Mouse (Mus musculus): ENCODE data around the gene Mecom.

Gene Mecom

DNA sequence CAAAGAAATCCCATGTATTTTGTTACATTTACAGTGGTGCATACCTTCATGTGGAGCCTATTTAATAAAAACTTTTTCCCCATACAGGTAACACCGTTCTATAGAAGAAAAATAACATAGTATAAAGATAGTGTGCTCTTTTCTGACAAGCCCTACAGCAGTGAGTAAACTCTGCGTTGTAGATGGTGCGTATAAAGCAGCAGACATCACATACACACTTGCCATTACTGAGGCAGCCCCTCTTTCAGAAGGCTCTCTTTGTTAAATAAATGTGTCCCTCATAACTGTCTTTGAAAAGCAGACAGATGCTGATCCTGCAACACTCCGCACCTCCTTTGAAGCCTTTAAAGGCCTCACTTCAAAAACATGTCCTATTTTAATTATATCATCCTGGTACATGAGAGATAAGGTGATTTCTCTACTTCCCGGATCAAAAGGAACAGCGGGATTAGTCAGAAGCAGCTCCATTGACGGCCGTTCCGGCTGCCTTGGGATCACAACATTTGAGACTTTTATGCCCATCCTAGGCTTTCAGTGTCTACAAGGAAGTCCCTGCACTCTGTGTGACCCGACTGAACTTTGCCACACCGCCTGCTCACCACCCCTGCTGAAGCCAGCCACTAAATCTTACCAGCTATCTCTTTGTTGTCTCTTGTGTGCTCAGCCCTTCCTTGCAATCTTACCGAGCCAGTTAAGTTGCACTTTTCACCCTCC is 355.4 kb downstream of the Mecom start:
- no peak for DNase-seq

DNA sequence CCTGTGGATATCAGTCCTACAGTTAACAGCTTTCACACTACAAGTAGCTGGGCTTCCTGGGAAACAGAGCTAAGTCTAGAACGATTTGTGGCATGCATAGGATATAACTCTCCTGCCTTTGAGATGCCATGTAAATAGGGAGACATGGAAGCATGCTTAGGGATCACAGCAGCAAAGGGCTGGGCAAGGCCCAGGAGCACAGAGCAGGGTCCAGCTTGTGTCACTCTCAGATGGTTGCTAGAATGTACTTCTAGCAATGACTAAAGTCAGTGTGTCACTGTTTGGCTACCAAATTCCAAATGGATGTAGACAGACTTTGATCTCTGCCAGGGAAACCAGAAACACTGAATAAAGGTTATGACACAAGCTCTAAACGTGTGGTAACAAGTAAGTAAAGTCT is 358.5 kb downstream of the Mecom start:
- no peak for DNase-seq

DNA sequence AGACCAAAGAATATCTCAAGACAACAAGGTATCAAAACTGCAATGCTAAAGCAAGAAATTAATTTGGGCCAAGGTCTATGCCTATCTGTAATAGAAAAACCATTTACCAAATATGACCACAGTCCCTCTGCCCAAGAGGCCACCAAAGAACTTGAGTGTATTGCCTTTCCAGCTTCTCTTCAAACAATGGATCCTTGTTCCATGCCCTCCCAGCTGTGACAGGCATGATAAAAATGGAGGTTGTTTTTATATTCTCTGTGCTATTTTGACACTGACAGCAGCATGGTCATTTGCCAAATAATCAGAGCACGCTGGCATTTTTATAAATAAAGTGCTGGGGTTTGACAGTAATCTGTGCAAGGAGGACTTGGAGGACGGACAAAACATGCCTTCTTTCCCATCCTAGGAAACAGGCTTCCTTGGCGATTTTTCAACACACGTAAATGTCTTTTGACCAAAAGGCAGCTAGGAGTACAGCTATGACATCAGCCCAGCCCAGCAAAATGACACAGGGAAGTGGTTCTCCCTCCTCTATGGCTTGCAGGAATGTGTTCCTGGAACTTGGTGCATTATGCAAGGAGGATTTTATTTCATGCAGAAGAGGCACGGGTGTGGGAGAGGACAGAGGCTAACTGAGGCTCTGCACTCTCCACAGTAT is 359.9 kb downstream of the Mecom start:
- peak in 1 of 2 experiments; percentile 24 for DNase-seq

DNA sequence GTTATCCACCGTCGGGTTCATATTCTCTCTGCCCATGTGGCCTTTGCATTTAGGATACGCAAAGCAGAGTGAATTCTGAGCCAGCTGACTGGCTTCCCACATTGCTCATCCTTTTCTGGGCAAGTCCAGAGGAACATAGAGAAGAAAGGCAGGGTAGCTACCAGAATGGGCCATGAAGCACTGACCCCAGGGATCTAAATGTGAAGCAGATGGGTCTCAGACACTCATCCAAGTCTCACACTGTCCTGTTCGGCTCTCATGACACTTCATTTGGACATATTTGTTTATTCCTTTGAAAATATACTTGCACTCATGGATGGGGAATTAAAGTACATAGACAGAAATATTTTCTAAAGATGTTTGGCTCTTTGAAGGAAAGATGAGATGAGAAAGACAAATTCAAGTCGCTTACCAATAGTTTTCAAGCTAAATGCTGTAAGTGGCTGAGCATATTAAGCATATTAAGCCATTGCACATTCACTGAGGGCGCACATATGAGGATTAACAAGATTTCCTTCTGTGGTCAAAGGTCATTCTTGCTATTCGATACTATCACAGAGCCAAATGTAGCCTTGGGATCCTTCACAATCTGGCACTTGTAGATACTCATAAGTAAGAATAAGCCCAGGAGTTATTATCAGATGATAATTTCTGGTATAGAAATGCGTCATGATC is 365.9 kb downstream of the Mecom start:
- DNase-seq, result no peak

DNA sequence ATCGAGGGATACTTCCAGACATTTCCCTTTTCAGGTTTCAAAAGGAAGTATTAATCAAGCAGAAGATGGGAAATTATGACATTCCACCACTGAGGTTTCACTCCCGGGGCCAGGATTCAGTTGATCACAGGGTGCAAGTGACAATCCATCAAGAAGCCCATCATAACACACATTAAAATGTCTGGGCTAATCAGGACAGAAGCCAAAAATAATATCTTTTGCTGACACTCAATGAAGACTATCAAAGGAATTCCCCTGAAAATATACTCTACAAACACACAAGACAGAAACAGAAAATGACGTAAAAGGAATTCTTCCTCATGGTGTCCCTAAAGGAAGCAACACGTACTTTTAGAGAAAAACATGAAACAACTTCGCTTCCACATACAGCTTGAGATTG is 371.2 kb downstream of the Mecom start:
- no peak for DNase-seq

DNA sequence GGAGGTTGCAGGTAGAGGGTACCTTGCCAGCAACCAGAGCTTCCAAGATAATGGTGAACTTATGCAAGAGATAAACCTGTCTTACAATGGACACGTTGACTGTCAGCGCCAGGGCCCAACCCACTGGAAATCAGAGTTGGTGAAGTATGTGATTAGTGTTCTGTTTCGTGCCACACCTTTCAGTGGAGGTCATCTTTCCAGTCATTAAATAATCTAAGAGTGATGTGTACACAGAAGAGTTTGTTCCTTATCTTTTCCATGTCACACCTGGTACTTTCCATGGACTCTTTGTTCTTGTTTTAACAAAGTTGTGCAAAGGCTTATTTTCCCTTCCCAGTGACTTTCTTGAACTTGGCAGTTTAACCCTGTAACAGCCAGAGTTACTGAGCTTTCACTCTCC is 374.0 kb downstream of the Mecom start:
- no peak for DNase-seq

DNA sequence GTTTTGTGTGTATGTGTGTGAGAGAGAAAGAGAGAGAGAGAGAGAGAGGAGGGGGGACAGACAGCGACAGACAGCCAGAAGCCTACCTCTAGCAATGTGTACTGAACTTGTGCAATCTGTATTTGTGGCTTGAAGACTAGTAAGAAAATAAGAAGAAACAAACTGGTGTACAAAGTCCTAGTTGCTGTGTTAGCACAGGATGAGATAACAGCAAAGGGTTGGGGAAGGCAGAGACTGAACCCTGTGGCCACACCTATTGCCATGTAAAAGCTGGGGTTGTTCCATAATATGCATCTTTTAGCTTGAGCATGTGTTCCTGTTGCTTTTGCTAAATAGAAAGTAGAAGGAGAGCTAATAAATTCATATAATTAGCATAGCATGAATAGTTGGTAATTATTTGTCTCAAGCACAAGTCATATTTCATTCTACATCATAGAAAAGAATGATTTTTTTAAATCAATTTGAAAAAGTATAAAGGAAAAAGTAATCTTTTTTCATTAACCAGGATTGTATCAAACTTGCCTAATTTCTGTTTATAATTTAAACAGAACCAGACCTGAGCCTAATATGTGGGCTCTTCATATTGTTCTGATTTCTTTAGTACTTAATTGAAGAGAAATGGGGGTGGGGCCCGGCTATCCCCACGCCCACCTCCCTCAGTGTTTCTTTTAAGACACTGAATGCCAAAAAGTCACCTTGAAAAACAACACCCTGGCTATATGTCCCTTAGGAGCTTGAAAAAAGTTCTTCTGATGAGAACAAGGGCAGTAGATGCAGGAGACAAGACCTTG is 379.2 kb downstream of the Mecom start:
- no peak for DNase-seq

DNA sequence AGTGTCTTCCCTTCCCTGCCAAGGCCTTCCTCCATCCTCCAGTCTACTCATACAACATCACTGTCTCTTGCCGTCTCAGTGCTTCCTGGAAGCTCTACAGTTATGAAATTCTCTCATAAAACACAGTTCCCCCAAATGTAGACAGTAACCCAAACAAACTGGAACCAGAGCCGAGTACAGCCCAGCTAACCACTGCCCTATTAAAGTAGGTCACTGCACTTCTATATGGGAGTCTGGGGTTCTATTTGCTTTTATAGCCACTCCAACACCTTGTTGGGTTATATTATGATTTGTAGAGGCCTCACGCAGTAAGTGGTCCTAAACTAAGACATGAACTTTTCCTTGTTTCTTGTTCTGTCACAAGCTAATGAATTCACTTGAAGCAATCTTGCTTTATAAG is 380.8 kb downstream of the Mecom start:
- no peak for DNase-seq

DNA sequence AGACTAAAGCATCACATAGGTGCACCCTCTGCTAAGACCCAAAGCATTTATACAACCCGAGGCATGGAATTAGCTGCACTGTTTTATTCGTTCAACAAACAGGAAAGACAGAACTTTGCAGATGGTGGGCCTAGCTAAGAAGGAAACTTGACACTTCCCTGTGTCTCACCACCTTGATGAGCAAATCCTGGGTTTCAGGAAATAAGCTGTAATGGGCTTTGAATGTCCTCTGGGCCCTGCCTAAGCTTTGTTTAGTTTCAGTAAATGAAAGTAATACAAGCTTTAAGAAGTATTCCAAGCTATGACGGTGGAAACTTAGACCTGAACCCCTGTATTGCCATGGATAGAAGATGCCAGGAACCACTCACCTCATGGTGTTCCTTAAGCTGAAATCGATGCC is 383.0 kb downstream of the Mecom start:
- no peak for DNase-seq

DNA sequence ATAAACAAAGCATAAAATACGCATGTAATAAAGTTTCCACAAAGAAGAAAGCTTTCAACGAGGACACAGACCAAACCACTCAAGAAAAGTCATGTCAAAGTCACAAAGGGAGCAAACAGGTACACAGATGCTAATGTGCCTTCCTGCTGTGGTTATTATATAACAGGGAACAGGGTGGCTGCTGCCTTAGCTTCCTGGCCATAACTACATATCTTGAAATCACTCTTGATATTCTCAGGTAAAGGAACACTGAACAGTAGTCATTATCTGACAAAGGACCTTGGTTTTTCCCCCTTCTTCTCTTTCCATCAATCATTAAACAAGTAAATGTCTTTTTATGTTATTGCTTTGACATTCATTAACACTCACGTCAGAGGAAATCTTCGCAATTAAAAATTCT is 384.4 kb downstream of the Mecom start:
- no peak for DNase-seq

DNA sequence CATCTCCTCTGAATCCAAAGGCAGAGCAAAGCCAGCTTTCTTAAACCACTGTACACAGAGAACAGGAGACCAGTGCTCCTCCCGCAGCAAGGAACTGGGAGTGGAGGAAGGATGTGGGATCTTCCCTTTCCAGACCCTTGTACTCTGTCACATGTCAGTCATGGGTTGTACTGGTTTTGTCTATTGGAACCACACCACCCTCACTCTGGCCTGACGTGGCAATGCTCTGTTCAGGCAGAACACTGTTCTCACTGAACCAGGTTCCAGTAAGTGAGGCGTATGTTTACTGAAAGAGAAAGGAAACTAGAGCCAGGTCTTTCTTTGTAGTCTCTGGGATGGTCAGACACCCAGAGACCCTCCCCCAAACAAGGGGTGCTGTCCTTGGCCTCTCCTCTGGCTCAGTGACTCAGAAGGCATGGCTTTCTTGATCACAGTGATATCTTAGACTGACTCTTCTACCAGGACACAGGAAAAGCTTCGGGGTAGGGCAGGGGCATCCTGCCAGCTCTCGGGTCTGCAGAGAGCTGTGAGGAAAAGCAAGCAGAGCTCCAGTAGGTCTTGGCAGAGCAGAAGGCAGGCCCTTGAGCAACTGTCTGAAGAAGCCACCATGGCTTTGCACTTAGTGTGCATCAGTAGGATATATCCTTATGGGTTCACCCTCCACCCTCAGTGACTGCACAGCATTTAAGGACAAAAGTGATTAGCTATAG is 386.7 kb downstream of the Mecom start:
- DNase-seq, result peak in 1 of 2 experiments; percentile 20

DNA sequence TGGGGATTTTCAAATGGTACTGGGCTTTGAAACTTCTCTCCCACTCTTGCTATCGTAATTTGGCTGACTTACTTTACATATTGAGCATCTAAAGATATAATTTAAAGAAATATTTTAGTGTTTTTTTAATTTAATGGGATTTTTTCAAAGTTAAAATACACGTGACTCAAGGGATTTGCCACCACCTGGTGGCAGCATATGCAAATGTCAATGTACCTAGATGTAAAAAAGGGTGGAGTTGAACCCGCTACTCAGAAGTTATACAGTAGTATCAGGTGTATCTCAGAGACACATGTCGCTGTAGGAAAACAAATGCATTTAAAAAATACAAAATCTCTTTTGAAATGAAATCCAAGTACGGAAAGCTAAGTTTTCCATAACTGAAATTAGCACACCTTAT is 387.5 kb downstream of the Mecom start:
- DNase-seq, result no peak

DNA sequence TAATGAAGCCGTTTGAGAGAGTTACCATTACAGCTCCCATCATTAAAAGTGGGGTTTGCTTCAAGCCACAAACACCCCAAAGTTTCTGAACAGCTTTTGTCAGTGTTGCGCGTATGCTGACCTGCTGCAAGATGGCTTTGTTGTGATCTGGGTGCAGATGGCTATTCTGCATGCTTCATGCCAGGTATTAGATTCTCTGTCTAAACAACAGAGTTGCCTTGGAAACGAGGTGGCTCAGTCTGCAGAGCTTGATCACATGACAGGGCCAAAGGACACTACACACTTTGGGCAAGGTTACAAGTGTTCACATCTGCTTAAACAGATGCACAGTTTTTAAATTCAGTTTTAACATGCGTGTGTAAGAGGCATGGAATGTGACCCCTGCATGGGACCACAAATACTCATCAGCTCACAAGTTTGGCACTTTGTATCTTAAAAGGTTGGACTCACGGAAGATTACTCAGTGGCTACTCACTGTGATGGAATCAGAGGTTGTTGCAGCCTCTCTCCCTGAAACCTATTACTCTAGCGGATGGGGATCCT is 390.6 kb downstream of the Mecom start:
- DNase-seq, result no peak

DNA sequence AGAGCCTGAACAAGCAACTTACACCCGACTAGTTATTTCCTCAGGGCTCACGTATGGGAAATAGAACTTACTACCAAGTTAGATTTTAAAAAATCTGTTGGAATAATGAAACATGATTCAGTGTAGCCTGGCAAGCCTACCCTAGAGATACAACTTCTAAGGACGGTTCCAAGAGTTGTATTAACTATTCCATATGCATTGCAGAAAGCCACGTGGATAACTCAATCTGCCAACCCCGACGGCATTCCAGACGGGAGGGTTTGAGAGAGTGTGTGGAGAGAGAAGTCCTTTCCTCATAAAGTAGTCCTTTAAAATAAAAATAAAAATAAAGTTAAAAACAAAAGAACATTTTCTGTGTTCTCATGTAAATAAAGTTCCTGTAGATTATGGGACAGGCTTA is 393.4 kb downstream of the Mecom start:
- no peak for DNase-seq

DNA sequence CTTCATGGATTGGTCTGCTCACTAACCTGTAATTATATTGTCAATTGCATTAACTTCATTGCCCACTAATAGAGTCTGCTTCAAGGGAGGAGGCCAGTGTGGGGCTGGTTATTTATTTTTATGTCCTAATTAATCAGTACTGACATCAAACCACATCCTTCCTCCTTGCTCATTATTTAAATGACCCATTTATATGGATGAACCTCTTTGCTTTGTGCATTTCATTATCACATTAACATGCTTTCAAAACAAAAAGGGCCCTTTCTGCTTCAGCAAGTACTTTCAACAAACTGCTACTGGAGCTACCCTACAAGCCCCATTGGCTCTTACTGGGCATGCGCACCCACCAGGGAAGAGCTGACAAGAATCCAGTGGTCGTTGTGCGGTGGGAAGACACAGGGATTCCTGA is 393.9 kb downstream of the Mecom start:
- no peak for DNase-seq

DNA sequence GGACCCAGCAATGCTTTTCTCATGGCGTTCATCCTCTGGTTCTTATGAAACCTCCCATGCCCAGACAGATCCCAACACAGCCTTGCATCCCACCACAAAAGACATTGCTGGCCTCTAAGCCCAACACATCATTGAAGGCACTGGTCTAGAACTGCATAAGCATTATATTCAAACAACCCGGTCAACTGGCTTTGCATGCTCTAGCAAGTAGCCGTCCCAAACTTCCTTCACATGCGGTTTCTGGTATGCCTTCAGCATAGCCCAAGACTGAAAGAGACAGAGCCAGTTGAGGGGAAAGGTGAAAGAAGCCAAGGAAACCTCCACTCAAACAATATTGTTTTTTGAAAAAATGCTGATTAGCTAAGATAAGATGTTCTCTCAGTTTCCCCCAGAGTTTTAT is 397.7 kb downstream of the Mecom start:
- DNase-seq, result no peak

DNA sequence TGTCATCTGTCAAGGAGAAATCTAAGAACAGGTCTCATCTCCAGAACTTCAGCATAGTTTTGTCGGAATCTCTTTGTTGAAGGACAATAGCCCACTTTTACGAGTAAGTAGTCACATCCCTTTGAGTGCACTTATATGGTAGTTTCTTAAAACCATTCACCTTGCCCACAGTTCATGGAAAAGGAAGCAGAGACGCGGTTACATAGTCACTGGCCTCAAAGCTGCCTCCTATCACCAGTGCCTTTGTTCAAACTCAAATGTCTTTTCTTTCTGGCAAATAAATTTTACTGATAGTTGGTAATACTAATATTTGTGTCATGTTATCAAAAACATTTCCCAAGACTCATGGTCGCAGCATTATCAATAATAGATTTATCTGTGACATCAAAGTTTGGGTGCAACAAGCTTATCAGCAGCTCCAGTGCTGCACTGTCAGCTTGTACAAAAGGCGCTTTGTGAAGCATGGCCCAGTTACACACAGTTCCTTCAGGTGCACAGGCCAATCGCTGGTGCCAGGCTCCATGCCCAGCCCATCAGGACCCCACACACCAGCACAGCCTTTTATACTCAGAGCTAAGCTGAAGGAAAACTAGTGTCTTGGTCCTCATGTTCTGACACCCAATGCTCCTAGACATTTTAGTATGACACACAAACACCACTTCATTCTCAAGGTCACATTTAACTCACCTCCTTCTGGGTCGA is 399.3 kb downstream of the Mecom start:
- DNase-seq, result no peak

DNA sequence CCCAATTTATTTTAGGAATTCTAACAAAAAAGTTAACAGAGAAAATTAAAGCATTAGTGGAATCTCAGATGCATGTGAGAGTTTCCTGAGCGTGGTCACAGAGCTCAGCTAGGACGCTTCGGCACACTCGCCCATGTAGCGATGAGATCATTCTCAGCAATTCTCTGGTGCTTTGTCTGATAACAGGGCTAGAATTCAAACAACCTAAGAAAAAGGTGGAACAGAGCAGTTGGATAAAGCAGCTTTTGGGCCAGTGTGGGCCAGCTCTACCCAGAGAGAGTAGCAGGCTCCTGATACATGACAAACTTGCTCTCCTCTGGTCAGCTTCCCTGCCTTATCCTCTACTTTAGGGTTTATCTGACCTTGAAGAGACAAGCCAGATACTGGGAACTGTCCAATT is 402.8 kb downstream of the Mecom start:
- DNase-seq, result no peak

DNA sequence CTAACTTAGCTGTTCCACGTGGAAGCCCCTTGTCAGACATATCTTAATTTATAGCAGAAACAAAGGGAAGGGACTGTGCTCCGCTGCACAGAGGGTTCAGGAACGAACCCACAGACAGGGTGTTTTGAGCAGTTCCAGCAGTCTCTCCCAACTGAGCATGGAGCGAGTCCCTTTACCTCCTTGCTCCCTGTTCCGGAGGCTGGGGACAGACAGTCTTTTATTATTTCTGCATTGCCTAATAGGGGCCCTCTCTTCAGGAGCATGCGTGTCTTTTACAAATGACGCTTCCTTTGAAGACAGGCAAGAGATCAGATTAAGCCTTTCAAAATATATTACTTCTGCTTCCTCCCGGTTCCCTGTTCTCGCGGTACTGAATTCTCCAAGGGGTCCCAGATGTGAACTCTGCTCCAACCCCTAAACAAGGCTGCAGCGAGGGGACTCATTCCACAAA is 403.8 kb downstream of the Mecom start:
- DNase-seq, result no peak

DNA sequence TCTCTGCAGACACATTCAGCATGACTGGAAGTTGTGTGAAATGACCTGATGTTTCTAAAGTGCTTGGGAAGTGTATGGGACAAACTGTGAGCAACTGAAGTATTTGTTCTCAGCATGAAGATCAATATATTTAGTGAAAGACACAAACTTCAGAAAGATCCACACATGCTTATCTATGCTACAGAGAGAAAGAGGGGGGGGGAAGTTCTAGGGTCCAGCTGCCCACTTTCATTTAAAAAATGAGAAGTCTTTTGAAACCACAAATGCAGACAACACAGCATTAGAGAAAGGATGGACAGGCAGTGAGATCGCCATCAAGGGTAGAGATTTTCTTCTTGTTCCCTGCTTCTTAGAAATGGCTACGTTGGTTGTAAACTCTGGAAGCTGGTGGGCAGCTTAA is 404.4 kb downstream of the Mecom start:
- no peak for DNase-seq

DNA sequence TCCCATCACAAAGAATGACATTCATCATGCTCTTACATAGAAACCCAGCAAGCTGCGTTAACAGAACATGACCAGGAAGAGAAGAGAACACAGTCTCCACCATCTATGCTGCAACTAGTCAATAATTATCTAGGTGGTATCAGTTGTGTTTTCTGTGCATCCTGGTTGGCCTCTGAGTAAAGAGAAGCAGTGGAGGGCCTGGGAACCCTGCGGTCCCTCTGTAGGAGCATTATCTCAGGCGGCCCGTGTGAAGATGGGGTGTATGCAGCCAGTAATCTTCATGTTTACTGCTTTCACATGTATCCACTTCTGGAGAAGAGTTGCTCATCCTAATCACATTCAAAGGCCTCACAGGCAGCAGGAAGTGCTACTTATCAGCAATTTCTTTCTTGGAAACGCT is 407.5 kb downstream of the Mecom start:
- DNase-seq, result no peak

DNA sequence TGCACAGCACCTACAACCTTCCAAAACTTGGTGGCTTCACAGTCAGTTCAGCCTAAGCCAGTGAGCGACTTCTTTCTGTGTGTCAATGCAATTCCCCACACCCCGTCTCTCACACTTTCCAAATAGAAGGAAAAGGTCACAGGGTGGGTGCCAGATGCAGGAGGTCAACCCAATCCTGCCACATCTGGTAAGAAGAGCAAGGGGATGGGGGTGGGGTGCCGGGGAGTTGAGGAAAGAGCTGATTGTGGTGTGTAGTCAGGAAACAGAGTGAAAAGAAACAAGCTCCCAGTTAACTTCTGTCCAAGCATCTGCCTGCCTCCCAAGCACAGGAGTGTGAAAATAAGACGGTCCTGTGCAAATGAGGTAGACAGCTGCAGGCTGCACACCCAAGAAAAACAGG is 408.1 kb downstream of the Mecom start:
- DNase-seq, result no peak
